Mouse (Mus musculus): Measurements from ENCODE around the gene Mad2l2.
"Not testable (repeated sequence)": the region's sequence is repeated elsewhere in the genome, so short reads cannot be mapped to it uniquely, and the experiment has no call there.

Mad2l2 gene

GRCm38 (mm10) chr4:148169586-148169985, 39.4 kb downstream of the Mad2l2 start:
- no peak for DNase-seq (ENCODE audit: inconsistent ontology term)

DNA sequence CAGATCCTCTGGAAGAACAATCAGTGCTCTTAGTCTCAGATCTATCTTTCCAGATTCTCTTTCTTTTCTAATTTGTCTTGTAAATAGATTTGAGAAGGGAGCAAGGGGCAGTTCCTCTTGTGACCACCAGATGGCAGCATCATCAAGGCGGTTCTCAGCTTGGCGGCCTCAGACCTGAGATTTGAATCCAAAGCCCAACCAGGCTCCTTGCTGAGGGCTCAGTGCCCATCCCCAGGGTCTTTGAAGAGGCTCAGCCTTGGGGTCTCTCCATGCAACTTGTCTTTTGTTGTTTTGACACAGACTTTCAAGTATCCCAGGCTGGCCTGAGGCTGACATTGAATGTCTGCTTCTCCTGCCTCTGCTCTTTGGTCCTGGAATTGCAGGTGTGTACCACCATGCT, 40.7 kb downstream of the Mad2l2 start:
- no peak for DNase-seq (ENCODE audit: inconsistent ontology term)

DNA sequence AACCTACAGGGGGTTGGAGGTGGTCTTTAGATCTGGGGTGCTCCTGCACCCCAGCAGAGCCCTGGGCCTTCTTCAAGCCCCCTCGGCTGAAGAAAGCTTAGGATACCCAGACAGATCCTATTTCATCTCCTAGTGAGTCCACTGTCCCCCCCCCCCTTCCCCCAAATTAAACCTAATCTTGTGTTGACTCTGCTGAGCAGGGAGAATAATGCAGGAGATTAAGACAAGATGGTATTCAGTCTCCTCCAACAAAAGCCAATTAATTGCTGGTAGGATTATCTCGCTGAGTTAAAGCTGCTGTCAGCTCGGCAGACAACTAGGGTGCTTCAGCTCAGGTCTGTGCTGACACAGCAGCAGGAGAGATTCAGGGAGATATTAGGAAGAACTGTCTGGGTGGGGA, 41.1 kb downstream of the Mad2l2 start:
- no peak for DNase-seq (ENCODE audit: inconsistent ontology term)

- no peak for DNase-seq (ENCODE audit: inconsistent ontology term)
Observed at GRCm38 (mm10) chr4:148173811-148174494, 43.8 kb downstream of the Mad2l2 start.

DNA sequence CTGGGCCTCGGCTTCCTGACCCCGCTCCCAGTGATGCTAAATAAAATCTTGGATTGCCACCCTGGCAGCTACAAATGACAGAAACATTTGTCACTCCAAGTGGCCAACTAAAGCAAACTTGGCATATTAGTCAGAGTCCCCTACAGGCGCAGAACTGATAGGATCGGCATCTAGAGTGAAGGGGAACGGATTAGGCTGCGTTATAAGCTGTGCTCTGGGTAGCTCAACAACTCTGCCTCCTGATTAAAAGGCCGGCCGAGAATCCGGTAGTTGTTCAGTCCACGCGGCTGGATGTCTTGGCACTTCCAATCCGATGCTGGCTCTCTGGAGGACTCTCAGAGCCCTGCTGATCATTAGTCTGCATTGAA, 44.3 kb downstream of the Mad2l2 start:
- DNase-seq (ENCODE audit: inconsistent ontology term), result no peak

GRCm38 (mm10) chr4:148176603-148177002, 46.4 kb downstream of the Mad2l2 start:
- not testable (repeated sequence) for DNase-seq (ENCODE audit: inconsistent ontology term)

DNA sequence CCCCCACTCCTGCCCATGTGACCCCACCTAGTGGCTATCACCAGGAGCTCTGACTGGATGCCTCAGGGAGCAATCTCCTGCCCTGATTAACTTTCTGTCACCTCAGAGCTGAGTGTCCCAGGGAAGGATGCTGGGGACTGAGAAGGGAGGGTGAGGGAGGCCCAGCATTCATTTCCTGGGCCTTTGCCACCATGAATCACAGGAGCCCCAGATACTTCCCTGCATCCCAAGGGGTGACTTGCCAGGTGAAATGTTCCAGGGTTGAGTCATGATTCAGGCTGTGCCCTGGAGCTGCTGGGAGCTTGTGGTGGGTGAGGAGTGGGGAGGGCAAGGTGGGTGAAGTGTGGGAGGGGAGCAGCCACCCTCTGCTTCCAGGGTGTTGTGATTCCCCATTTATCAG, 47.5 kb downstream of the Mad2l2 start:
- DNase-seq (ENCODE audit: inconsistent ontology term), result peak; percentile 54

DNA sequence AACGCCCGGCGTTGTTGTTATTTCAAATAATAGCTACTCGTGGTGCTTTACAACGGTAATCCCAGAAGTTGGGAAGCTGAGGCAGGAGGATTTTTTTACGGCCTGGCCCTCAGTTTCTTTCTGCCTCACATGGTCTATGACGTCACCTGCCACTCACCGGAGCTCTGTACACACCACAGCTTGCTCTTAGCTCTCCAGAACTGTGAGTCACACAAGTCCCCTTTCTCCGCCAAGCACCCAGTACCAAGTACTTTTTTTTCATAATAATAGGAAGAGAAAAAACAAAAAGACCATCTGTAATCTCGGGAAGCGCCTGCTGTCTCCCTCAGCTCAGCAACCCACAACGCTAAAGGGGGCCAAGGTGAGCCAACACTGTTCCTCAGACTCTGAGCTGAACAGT, 51.3 kb downstream of the Mad2l2 start:
- no peak for DNase-seq (ENCODE audit: inconsistent ontology term)

- peak; percentile 64 for DNase-seq (ENCODE audit: inconsistent ontology term)
Observed at GRCm38 (mm10) chr4:148182363-148182762, 52.2 kb downstream of the Mad2l2 start.

DNA sequence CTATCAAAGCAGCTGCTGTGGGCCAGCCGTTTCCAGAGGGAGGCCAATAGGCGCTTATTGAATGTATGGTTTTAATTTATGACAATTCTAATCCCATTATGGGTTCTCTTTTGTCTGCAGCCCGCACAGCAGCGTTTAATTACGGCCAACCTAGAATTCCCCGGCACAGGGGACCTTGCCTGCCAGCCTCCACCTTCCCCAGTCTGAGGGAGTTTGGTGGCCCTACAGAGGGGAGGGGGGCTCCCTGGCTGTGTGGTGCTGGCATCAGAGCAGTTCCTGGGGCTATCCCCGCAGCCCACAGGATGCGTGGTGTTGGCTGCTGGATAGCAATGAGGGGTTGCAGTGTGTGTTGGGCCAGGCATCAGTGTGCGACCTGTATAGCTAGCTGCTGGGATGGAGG, 54.4 kb downstream of the Mad2l2 start:
- no peak for DNase-seq (ENCODE audit: inconsistent ontology term)

DNA sequence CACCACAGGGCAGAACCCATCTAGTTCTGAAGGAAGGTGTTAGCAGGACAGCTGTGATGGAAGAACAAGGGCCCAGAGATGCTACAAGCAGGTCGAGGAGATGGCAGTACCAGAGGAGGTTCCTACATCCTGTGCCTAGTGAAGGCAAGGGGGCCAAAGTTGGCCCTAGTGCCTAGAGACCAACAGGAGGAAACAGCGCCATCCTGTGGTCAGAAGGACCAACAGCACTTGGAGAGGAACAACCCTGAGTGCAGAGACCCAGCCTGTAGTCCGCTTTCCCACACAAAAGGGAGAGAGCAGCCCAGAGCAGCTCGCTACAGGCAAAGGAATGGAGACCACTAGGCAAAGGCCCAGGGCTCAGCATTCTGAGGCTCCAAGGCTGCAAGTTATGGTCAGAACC, 55.6 kb downstream of the Mad2l2 start:
- DNase-seq (ENCODE audit: inconsistent ontology term), result no peak

- not testable (repeated sequence) for DNase-seq (ENCODE audit: inconsistent ontology term)
Observed at GRCm38 (mm10) chr4:148188767-148189166, 58.6 kb downstream of the Mad2l2 start.

DNA sequence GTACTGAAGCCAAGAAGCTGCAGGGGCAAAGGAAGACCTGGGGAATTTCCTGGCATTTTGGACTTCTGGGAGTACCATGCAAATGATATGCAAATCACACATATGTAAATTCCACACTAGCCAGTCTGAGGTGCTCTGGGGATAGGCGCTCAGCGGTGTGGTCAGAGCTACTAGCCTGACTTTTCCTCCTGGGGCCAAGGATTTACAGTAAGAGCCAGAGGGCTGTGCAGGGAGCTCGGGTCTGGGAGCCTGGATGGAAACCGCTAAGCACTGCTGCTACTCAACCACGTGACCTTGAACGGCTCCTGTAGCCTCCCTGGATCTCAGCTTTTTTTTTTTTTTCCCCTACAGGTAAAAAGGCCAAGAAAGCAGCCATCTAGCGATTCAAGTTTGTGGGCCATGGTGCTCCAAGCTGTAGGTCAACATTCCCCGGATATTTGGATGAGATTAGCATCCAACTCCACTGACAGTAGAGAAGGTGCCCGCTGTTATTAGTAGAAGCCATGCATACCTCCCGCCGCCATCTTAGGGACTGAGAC, 62.6 kb downstream of the Mad2l2 start:
- DNase-seq (ENCODE audit: inconsistent ontology term), result no peak

DNA sequence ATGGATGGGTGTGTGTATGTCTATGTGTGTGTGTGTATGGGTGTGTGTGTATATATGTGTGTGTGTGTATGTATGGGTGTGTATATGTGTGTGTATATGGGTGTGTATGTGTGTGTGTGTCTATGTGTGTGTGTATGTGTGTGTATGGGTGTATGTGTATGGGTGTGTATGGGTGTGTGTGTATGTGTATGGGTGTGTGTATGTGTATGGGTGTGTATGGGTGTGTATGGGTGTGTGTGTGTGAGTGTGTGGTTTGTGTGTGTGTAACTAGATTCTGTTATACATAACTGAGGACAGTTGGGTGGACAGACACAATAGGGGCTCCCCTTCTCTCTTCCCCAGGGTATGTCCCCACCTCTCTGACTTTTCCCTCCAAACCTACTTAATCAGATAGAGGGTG, 64.2 kb downstream of the Mad2l2 start:
- DNase-seq (ENCODE audit: inconsistent ontology term), result no peak
